Mouse (Mus musculus) fat pad, adult 2 months (tissue): ENCODE data around the gene Polr2h.

ENCODE experiments used
- DNase-seq: peaks from one replicate; pipeline ENCODE4 v3.0.0-alpha.2; 2011; ENCODE audit warnings: low read depth, low spot score; ENCODE audit errors: extremely low read depth

Polr2h gene

GRCm38 (mm10) chr16:20721808-20722207, 4.3 kb downstream of the Polr2h start:
- DNase-seq: no peak

GRCm38 (mm10) chr16:20722736-20723135, 5.3 kb downstream of the Polr2h start:
- no peak for DNase-seq

- no peak for DNase-seq
Measured at GRCm38 (mm10) chr16:20723247-20723646, 5.8 kb downstream of the Polr2h start.

- DNase-seq: no peak
Measured at GRCm38 (mm10) chr16:20724338-20724748, 6.9 kb downstream of the Polr2h start.

GRCm38 (mm10) chr16:20725321-20725720, 7.9 kb downstream of the Polr2h start:
- no peak for DNase-seq

GRCm38 (mm10) chr16:20725750-20726149, 8.3 kb downstream of the Polr2h start:
- DNase-seq: no peak

- no peak for DNase-seq
Measured at GRCm38 (mm10) chr16:20726384-20726783, 8.9 kb downstream of the Polr2h start.

GRCm38 (mm10) chr16:20730293-20730711, 12.8 kb downstream of the Polr2h start:
- DNase-seq: no peak

- DNase-seq: no peak
Measured at GRCm38 (mm10) chr16:20731688-20732087, 14.2 kb downstream of the Polr2h start.

- DNase-seq: no peak
Measured at GRCm38 (mm10) chr16:20732251-20732924, 14.9 kb downstream of the Polr2h start.

GRCm38 (mm10) chr16:20732925-20733730, 15.7 kb downstream of the Polr2h start, which contains the start of gene Chrd:
TSS of gene Chrd (plus strand) at chr16:20733127.
- no peak for DNase-seq

- DNase-seq: no peak
Measured at GRCm38 (mm10) chr16:20733731-20734730, 16.6 kb downstream of the Polr2h start, which contains the start of gene Thpo. TSS of gene Thpo (minus strand) at chr16:20734511.

- no peak for DNase-seq
Measured at GRCm38 (mm10) chr16:20735651-20736050, 18.2 kb downstream of the Polr2h start.

- no peak for DNase-seq
Measured at GRCm38 (mm10) chr16:20736168-20736567, 18.7 kb downstream of the Polr2h start.

GRCm38 (mm10) chr16:20736823-20737222, 19.4 kb downstream of the Polr2h start:
- no peak for DNase-seq

- no peak for DNase-seq
Measured at GRCm38 (mm10) chr16:20739845-20740244, 22.4 kb downstream of the Polr2h start.

GRCm38 (mm10) chr16:20746641-20747040, 29.2 kb downstream of the Polr2h start:
- DNase-seq: peak; percentile 47

- DNase-seq: no peak
Measured at GRCm38 (mm10) chr16:20750518-20750917, 33.1 kb downstream of the Polr2h start.

- DNase-seq: peak; percentile 81
Measured at GRCm38 (mm10) chr16:20756052-20756451, 38.6 kb downstream of the Polr2h start.

- no peak for DNase-seq
Measured at GRCm38 (mm10) chr16:20757385-20757784, 39.9 kb downstream of the Polr2h start.

GRCm38 (mm10) chr16:20761681-20762080, 44.2 kb downstream of the Polr2h start:
- no peak for DNase-seq
